Mouse (Mus musculus): ENCODE results near the gene Pygm.
A peak's percentile ranks its signal among the peaks of the same experiment; 100 is the strongest.

The Pygm gene

DNA sequence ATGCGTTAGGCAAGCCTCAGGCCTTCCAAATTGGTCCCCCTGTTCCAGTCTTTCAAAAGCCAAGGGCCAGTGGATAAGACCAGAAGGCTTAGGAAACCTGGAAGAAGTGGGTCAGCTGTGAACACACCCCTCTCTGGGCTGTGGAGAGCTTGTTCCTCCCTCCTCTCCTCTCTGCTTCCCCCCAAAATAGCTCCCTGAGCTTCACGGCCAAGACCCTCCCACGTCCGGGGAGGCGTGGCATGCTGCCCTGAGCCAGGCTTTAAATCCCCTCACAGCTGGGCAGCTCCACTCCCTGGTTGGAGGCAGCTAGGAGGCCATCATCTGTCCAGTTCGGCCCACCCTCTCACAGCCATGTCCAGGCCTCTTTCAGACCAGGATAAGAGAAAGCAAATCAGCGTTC lies at the start of gene Pygm:
Gene Pygm (plus strand): TSS at position 272 of the 400 bp plus-strand sequence.
- ATAC-seq (ENCODE audit: low TSS enrichment), result peak; percentile 64

DNA sequence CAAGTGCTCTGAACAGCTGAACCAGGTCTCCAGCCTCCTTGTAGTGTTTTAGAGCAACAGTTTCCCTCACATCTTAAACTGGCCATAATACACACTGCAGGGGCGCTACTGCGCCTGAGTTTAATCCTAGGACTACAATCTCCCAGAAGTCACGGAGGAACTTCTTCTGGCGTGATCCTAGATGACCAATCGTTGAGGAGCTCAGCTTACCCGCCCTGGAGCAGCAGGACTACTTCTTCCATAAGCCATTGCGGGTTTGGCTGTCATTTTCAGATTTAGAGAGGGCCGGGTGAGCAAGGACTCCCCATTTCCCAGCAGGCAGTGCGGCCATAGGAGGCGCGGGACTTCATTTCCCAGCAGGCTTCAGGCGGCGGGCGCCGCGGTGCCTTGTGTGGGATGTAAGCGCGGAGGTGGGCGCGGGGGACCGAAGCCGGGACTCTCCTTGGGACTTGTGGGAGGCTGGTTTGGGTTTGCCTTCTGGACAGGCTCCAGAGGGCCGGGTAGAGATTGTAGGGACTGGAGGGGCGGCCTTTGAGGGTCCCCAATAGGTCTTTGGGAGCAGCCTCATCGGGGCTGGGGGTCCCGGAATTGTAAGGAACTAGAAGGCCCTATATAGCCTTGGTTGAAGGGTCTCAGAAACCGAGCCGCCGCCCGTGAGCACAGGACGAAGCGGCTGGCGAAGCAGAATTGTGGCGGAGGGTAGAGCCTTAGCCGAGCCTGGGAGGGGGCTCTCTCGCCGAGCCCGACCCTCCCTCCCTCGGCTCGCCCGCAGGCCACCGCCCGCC lies 49.3 kb upstream of the Pygm start, which contains the start of gene Men1:
Gene Men1 (plus strand): TSS at position 307 of the 785 bp plus-strand sequence.
- ATAC-seq (ENCODE audit: low TSS enrichment), result peak; percentile 94

GRCm38 (mm10) chr19:6335458-6335827 lies 48.8 kb upstream of the Pygm start:
- ATAC-seq (ENCODE audit: low TSS enrichment), result 0 out of 2 replicates have a peak, but pooled peaks have one; percentile 4

DNA sequence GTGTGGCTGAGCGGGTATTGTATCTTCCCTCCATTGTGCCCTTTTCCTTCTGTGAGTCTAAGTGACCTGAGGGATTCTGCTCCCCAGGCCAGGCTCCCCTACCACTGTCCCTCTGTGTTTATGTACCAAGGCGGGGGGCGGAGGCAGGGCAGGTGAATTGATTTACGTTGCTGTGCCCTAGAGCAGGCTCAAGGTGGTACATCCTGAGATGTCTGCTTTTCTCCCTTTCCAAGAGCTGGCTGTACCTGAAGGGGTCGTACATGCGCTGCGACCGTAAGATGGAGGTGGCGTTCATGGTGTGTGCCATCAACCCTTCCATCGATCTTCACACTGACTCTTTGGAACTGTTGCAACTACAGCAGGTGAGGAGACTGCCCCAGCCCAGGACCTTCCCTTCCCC lies 47.3 kb upstream of the Pygm start:
- ATAC-seq (ENCODE audit: low TSS enrichment), result no peak

DNA sequence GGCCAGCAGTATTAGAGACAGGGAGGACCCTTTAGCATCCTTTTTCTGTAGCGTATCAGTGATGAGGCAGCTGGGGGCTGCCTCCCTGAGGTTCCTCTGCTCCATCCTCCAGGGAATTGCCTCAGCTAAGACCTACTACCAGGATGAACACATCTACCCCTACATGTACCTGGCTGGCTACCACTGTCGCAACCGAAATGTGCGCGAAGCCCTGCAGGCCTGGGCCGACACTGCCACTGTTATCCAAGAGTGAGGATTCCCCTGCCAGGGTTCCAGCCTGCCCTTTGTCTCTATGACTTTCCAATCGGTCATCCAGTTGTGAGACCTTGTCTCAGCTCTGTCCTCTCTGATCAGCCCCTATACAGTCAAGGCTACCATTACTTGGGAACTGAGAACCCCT lies 46.0 kb upstream of the Pygm start:
- ATAC-seq (ENCODE audit: low TSS enrichment), result no peak

DNA sequence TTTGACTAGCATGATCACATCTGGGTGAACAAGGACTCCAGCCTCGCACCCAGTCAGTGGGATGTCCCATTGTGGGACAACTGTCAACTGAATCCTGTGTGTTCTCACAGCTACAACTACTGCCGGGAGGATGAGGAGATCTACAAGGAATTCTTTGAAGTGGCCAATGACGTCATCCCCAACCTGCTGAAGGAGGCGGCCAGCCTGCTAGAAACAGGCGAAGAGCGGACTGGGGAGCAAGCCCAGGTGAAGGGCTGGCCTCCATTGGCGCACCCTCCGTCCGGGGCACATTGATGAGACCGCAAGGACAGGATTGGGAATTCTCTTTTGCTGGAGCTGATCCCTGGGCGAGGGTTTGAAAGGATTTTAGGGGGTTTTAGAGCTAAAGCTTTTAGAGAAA lies 45.5 kb upstream of the Pygm start:
- ATAC-seq (ENCODE audit: low TSS enrichment), result no peak

DNA sequence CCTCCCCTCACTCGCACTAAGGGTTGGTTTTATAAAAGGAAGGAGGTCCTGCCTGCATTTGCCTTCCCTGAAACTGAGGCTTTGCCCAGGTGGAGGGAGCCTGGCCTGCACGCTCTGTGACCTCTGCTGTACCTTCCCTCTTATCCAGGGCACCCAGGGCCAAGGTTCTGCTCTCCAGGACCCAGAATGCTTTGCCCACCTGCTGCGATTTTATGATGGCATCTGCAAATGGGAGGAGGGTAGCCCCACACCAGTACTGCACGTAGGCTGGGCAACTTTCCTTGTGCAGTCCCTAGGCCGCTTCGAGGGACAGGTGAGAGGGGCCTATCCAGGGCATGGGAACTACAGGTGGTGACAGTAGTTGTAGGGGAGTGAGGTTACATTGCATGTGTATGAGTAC lies 45.0 kb upstream of the Pygm start:
- no peak for ATAC-seq (ENCODE audit: low TSS enrichment)

- no peak for ATAC-seq (ENCODE audit: low TSS enrichment)
Observed at GRCm38 (mm10) chr19:6339890-6340504, 44.2 kb upstream of the Pygm start.

DNA sequence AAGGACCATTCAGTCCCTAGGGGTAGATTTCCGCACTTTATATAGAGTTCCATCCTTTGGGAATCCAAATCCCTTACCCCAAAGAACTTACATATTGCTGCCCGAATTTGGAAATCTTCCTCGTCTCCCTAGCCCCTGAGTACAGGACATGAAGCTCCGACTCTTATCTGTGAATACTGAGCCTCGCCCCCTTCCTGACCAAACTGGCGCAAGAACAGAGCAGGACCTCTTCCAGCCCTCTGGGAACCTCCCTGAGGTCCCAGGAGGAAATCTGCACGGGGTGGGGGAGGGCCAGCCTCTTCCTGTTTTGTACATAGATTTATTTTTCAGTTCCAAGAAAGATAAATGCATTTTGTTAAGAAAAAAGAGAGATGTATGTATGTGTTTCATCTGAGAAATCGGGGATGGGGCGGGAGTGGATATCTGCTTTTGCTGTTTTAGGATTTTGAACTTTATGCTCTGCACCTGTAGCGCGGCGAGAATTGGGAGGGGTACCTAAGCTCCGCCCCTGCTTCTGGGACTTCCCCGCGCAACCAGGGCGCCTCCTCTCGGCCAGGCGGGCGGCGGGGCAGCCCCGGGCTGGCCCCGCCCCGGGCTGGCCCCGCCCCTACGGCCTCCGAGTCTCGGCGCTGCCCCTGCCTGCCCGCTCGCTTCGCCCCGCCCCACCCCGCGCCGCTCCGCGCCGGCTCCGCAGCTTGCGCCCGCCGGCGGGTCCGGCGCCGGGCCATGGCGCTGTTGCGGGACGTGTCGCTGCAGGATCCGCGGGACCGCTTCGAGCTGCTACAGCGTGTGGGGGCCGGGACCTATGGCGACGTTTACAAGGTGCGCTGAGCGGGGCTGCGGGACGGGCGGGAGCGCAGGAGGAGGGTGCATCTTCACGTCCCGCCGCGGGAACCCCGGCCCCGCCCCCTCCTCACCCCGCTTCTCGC lies 43.4 kb upstream of the Pygm start, which contains the start of gene Map4k2:
Gene Map4k2 (plus strand): TSS at position 612 of the 929 bp plus-strand sequence.
- ATAC-seq (ENCODE audit: low TSS enrichment), result peak; percentile 71

- no peak for ATAC-seq (ENCODE audit: low TSS enrichment)
Observed at GRCm38 (mm10) chr19:6341453-6342077, 42.6 kb upstream of the Pygm start.

GRCm38 (mm10) chr19:6342276-6342933 lies 41.8 kb upstream of the Pygm start:
- ATAC-seq (ENCODE audit: low TSS enrichment), result no peak

GRCm38 (mm10) chr19:6343066-6343925 lies 40.9 kb upstream of the Pygm start:
- no peak for ATAC-seq (ENCODE audit: low TSS enrichment)

DNA sequence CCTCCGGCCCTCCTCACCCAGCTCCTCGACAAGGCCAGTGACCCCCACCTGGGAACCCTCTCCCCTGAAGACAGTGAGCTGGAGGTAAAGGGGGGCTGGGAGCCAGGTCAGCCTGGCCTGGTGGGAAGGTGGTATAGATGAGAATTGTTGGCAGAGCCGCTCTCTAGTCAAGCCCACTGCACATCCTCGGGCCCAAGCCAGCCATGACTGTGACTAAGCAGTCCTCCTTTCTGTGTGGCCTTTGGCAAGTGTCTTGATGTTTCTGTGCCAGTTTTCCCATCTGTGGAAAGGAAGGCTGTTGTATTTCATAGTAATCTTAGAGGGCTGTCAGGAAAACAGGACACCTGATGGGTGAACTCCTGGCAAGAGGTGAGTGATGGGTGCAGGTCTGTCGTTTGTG lies 40.2 kb upstream of the Pygm start:
- no peak for ATAC-seq (ENCODE audit: low TSS enrichment)

DNA sequence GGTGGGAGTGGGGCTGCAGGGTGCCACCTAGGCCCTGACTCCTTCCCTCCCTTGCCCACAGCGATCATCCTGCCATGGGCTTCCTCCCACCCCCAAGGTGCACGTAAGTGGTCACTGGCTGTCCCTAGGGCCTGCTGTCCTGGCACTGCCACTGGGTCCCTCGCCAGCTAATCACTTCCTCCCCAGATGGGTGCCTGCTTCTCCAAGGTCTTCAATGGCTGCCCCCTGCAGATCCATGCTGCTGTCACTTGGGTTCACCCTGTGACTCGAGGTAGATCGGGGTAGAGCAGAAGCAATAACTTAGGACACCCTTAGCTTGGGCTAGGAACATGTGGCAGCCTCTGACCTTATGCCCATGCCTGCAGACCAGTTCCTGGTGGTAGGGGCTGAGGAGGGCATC lies 38.2 kb upstream of the Pygm start:
- ATAC-seq (ENCODE audit: low TSS enrichment), result no peak

DNA sequence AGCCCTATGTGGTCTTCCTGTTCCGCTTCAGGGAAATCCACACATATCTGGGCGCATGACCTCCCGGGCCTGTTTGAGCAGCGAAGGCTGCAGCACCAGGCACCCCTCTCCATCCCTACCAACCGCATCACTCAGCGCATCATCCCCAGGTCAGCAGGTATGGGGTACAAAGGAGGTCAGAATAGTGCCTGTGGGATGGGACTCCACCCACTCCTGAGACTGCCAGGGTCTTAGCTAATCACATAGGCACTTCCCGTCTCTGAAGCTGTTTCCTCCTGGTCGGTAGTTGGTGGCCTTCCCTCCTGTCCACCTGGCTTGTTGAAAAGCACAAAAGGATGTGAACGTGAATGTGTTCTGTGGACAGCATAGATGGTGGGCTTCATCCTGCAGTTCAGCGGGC lies 37.5 kb upstream of the Pygm start:
- no peak for ATAC-seq (ENCODE audit: low TSS enrichment)

- ATAC-seq (ENCODE audit: low TSS enrichment), result no peak
Observed at GRCm38 (mm10) chr19:6347615-6348014, 36.6 kb upstream of the Pygm start.

DNA sequence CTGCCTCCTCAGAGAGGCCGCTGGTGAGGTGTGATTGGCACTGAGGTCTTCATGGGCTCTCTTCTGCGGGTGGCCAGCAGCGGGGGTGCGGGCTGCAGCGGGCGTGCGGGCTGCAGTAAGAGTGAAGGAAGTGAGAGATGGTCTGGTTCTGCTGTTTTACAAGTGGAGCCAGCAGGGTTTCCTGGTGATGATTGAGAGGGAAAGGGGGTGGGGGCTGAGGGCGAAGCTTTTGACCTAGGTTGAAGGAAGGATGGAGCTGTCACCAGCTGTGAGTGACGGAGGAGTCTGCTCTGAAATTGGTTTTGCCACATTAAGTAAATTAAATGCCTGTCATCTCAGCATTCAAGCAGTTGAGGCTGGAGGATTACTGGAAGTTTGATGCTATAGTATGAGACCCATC lies 35.5 kb upstream of the Pygm start:
- no peak for ATAC-seq (ENCODE audit: low TSS enrichment)

GRCm38 (mm10) chr19:6349215-6349983 lies 34.8 kb upstream of the Pygm start:
- no peak for ATAC-seq (ENCODE audit: low TSS enrichment)

DNA sequence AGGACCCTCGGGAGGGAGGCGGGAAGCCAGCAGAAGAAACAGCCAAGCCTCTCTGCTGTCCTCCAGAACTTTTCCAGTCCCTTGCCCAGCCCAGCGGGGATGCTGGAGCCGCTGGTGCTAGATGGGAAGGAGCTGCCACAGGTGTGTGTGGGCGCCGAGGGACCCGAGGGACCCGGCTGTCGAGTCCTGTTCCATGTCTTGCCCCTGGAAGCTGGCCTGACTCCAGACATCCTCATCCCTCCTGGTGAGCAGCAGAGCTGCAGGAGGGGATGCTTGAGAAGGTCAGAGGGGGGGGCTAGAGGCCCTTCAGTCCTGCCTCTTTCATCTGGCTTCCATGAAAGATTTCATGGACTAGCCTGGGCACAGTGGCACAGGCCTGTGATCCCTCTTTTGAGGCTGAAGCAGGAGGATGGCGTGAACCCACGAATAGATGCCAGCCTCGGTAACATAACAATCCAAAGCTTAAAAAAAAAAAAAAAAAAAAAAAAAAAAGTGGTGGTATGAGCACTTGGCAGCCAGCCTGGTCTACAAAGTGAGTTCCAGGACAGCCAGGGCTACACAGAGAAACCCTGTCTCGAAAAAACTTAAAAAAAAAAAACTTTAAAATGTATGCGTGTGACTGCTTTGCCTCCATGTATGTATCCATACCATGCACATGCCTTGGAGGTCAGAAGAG lies 32.6 kb upstream of the Pygm start:
- no peak for ATAC-seq (ENCODE audit: low TSS enrichment)
